ENCODE assay signal across 16 mouse cellular contexts in genomic region chr19:33161903-33162302, GRCm38 (mm10).
DNase-seq lines count a peak whose midpoint lies in the region; TF ChIP-seq lines count a peak whose summit lies in the region.
"Had no signal": no experiment of that assay in that cellular context is flagged by ENCODE, and none has a peak within 500 bp of the region (broad histone marks: within the 10 kb centered on the region; RNA-seq: fewer than 3 reads in every experiment).

No protein-coding gene starts in this region.

- H3K27ac ChIP-seq in CH12.LX (ENCODE audit: insufficient read depth, low read depth), result no peak overlapping the region

- no peaks in the 10 kb centered on the region for H3K9me3 ChIP-seq in CH12.LX (replicated peaks; ENCODE audit: low read length)
- H3K9me3 ChIP-seq: G1E had no signal

- H3K9ac ChIP-seq in CH12.LX (ENCODE audit: insufficient read depth, low read depth), result no peak overlapping the region

- DNase-seq in CH12.LX (ENCODE audit: extremely low read depth), result no peak
- DNase-seq in cerebellum, adult 18-20 months, result no peak
- DNase-seq: adrenal gland, adult 2 months; adrenal gland, adult 8-10 months; adrenal gland, postnatal 10 days; adrenal gland, postnatal 14 days; adrenal gland, postnatal 25 days; adrenal gland, postnatal 36 days; B cell, adult 2 months; cerebellum, adult 11 months; cerebellum, adult 11-12 months; cerebellum, adult 2 months; cerebellum, adult 8-10 months; cerebellum, adult 9-10 months had no signal

- no peak overlapping the region for H3K4me2 ChIP-seq in CH12.LX (ENCODE audit: insufficient read depth, low read depth, poor library complexity, severe bottlenecking)

- TF ChIP-seq CTCF in CH12.LX (conservative IDR thresholded peaks at IDR 0.05 in 1 of 2, IDR thresholded peaks at IDR 0.05 in 1 of 2; ENCODE audit: low read depth in 2 of 2, low read length in 2 of 2), result no peak

- peaks cover 16 to 49% of the 10 kb centered on the region in 2 experiments for H3K4me1 ChIP-seq in CH12.LX (ENCODE audit: control insufficient read depth in 1 of 2, insufficient read depth in 2 of 2)

- no peaks in the 10 kb centered on the region for H3K36me3 ChIP-seq in CH12.LX (replicated peaks in 1 of 2; ENCODE audit: control insufficient read depth in 1 of 2, insufficient read depth in 1 of 2, low read length in 1 of 2)
- H3K36me3 ChIP-seq: G1E had no signal

- no peaks in the 10 kb centered on the region for H3K27me3 ChIP-seq in CH12.LX (replicated peaks)
- H3K27me3 ChIP-seq: Patski had no signal

- no peak for TF ChIP-seq POLR2A in CH12.LX (IDR thresholded peaks at IDR 0.05; ENCODE audit: low read depth, low read length)

- no peak for TF ChIP-seq EP300 in CH12.LX (IDR thresholded peaks at IDR 0.05; ENCODE audit: low read length)

- dilution Hi-C loops in CH12.LX (cut with MboI; ENCODE audit: extremely low pct_ligation_motif_present, extremely low pct_unique_long_range_greater_than_20kb, low sequenced_read_pairs), result no loop called here

- in situ Hi-C loops in CH12.LX (cut with MboI; ENCODE audit: low pct_ligation_motif_present, low pct_unique_long_range_greater_than_20kb, low sequenced_read_pairs), result no loop called here

- H3K79me2 ChIP-seq in CH12.LX (replicated peaks; ENCODE audit: control insufficient read depth, extremely low read depth, insufficient read depth, poor library complexity, severe bottlenecking), result no peaks in the 10 kb centered on the region

- no peak overlapping the region for H3K4me3 ChIP-seq in CH12.LX (replicated peaks in 1 of 3; ENCODE audit: low read depth in 2 of 3, low read length in 2 of 3, poor library complexity in 1 of 3)

- no peak for TF ChIP-seq RAD21 in CH12.LX (IDR thresholded peaks at IDR 0.05; ENCODE audit: low read depth, low read length)

TF ChIP-seq in CH12.LX, 34 proteins besides CTCF, POLR2A, EP300 and RAD21:
- TF ChIP-seq IRF4 (IDR thresholded peaks at IDR 0.05; ENCODE audit: low read depth, low read length), result no peak
- TF ChIP-seq ZNF384 (IDR thresholded peaks at IDR 0.05; ENCODE audit: low read depth, low read length), result peak; percentile 91
